Mouse (Mus musculus): ENCODE data around the gene Cds1. TPM values are rescaled to one million over a fixed set of nuclear protein-coding genes. Genes with fewer than 3 reads are reported as not detected.
"Not testable (repeated sequence)": the region's sequence is repeated elsewhere in the genome, so short reads cannot be mapped to it uniquely, and the experiment has no call there.

Gene Cds1
- polyA plus RNA-seq, 1 experiment from 2014 or later: 3.6 TPM

DNA sequence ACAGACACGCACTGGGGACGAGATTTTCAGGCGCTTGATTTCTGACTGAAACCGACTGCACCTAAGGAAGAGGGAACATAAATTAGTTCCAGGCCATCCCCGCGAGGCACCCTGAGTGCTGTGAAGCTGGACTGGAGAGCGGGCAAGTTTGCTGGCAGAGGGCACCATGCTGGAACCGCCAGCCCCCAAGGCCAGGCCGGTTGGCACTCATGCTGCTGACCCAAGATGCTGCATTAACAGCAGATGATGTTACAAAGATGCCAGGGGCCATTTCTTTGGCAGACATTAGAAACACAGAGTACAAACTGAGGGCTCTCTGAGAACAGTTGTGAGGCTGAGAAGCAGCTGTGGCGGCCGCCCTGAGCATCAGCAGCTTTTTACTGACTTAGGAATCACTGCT, 71.3 kb downstream of the Cds1 start:
- no peak for ATAC-seq (ENCODE audit: low FRiP score)
- no peak overlapping the region for H3K9ac ChIP-seq
- peaks cover 87% of the 10 kb centered on the region for H3K36me3 ChIP-seq
- H3K4me2 ChIP-seq: no peak overlapping the region
- H3K4me1 ChIP-seq (replicated peaks): no peaks in the 10 kb centered on the region
- H3K27ac ChIP-seq: no peak overlapping the region
- no peaks in the 10 kb centered on the region for H3K9me3 ChIP-seq
- no peak overlapping the region for H3K4me3 ChIP-seq
- whole genome bisulfite sequencing: 94% methylated on average over 11 of the region's 11 CpGs
- no peaks in the 10 kb centered on the region for H3K27me3 ChIP-seq

GRCm38 (mm10) chr5:101837605-101838004, 72.7 kb downstream of the Cds1 start:
- H3K4me1 ChIP-seq (replicated peaks); ATAC-seq (ENCODE audit: low FRiP score); H3K9me3 ChIP-seq; H3K27ac ChIP-seq; H3K27me3 ChIP-seq; H3K4me2 ChIP-seq; H3K9ac ChIP-seq; H3K4me3 ChIP-seq: not testable (repeated sequence)
- 98% methylated on average over 2 of the region's 2 CpGs for WGBS
- H3K36me3 ChIP-seq: peaks cover 87% of the 10 kb centered on the region

- Histone ChIP-seq H3K4me2 (no peak overlapping the region), H3K4me1 (replicated peaks) (no peaks in the 10 kb centered on the region), H3K27ac (no peak overlapping the region), H3K9me3 (no peaks in the 10 kb centered on the region), H3K9ac (no peak overlapping the region), H3K36me3 (peaks cover 97% of the 10 kb centered on the region), H3K27me3 (no peaks in the 10 kb centered on the region), H3K4me3 (no peak overlapping the region)
- no peak for ATAC-seq (ENCODE audit: low FRiP score)
- over 99% methylated on average over 5 of the region's 5 CpGs for WGBS
Measured at GRCm38 (mm10) chr5:101840476-101840875, 75.5 kb downstream of the Cds1 start.

DNA sequence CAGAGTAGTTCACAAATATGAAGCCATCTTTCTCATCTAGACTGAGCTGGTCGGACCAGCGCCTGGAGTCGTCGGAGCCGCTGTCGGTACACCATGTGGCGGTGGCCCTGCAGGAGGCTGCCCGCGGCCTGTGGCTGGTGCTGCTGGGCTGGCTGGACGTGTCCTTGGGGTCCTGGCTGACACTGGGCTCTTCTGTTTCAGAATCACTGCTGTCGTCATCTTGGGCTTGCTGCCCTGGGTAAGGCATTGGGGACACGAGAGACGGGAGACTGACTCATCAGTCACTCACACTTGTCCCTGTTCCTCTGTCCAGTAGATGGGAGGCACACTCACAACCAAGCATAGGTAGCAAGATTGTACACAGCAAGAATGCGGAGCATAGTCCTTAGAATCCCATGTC, 80.1 kb downstream of the Cds1 start:
- H3K27ac ChIP-seq: no peak overlapping the region
- H3K36me3 ChIP-seq: peaks cover 100% of the 10 kb centered on the region
- 97% methylated on average over 14 of the region's 14 CpGs for WGBS
- H3K4me1 ChIP-seq (replicated peaks): no peaks in the 10 kb centered on the region
- no peak overlapping the region for H3K4me3 ChIP-seq
- H3K9me3 ChIP-seq: no peaks in the 10 kb centered on the region
- ATAC-seq (ENCODE audit: low FRiP score): no peak
- no peak overlapping the region for H3K4me2 ChIP-seq
- H3K9ac ChIP-seq: no peak overlapping the region
- H3K27me3 ChIP-seq: no peaks in the 10 kb centered on the region

GRCm38 (mm10) chr5:101845930-101846329, 81.0 kb downstream of the Cds1 start:
- WGBS: 96% methylated on average over 8 of the region's 8 CpGs
- no peak for ATAC-seq (ENCODE audit: low FRiP score)
- no peaks in the 10 kb centered on the region for H3K4me1 ChIP-seq (replicated peaks)

DNA sequence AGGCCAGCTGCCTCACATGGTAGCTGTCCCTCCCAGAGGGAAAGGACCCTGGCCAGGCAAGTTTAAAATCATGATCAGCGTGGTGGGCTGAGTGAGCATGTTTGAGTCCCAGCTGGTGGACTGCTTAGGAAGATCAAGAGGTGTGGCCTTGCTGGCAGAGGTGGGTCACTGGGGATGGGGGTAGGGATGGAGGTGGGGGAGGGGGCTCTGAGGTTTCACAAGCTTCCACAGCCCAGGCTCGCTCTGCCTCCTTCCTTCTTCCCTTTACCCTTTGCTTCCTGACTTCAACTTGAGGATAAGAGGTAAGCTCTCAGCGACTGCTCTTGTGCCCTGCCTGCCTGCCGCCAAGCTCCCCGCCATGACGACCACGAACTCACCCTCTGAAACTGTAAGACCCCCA, 82.4 kb downstream of the Cds1 start:
- no peak overlapping the region for H3K4me3 ChIP-seq
- 76% methylated on average over 7 of the region's 7 CpGs for WGBS
- no peak for ATAC-seq (ENCODE audit: low FRiP score)
- no peaks in the 10 kb centered on the region for H3K27me3 ChIP-seq
- H3K9ac ChIP-seq: no peak overlapping the region
- peaks cover 100% of the 10 kb centered on the region for H3K36me3 ChIP-seq
- H3K4me1 ChIP-seq (replicated peaks): no peaks in the 10 kb centered on the region
- H3K27ac ChIP-seq: no peak overlapping the region
- H3K4me2 ChIP-seq: no peak overlapping the region
- H3K9me3 ChIP-seq: no peaks in the 10 kb centered on the region

More at GRCm38 (mm10) chr5:101845930-101846329, 81.0 kb downstream of the Cds1 start:
- Histone ChIP-seq H3K9me3 (no peaks in the 10 kb centered on the region), H3K9ac (no peak overlapping the region), H3K4me2 (no peak overlapping the region), H3K27me3 (no peaks in the 10 kb centered on the region), H3K4me3 (no peak overlapping the region), H3K27ac (no peak overlapping the region), H3K36me3 (peaks cover 100% of the 10 kb centered on the region)

GRCm38 (mm10) chr5:101847762-101848161, 82.8 kb downstream of the Cds1 start:
- H3K4me3 ChIP-seq: no peak overlapping the region
- H3K36me3 ChIP-seq: peaks cover 100% of the 10 kb centered on the region
- no peak overlapping the region for H3K27ac ChIP-seq
- H3K9ac ChIP-seq: no peak overlapping the region
- no peak for ATAC-seq (ENCODE audit: low FRiP score)
- WGBS: 55% methylated on average over 4 of the region's 4 CpGs
- no peak overlapping the region for H3K4me2 ChIP-seq
- H3K9me3 ChIP-seq: no peaks in the 10 kb centered on the region
- H3K4me1 ChIP-seq (replicated peaks): no peaks in the 10 kb centered on the region
- no peaks in the 10 kb centered on the region for H3K27me3 ChIP-seq

DNA sequence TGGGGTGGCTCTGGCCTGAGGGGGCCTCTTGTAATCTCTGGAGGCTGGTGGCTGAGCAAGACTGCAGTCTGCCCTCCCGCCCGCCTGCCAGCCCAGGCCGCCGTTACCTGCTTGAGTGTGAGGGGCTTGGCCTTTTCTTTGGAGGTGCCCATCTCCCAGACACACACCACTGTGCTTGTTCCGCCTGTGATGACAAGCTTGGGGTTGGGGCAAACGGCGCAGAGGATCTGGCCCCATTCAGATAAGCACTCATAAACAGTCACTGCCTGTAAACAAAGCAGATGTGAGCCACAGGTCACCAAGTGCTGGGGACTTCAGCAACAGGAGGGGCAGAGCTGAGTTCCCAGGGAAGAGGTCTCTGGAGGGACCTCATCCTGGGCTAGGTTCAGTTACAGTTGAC, 86.2 kb downstream of the Cds1 start:
- H3K27me3 ChIP-seq: no peaks in the 10 kb centered on the region
- 96% methylated on average over 7 of the region's 7 CpGs for WGBS
- H3K4me3 ChIP-seq: no peak overlapping the region
- no peak overlapping the region for H3K27ac ChIP-seq
- ATAC-seq (ENCODE audit: low FRiP score): no peak
- no peaks in the 10 kb centered on the region for H3K4me1 ChIP-seq (replicated peaks)
- no peaks in the 10 kb centered on the region for H3K9me3 ChIP-seq
- H3K4me2 ChIP-seq: no peak overlapping the region
- H3K9ac ChIP-seq: no peak overlapping the region
- peaks cover 100% of the 10 kb centered on the region for H3K36me3 ChIP-seq

GRCm38 (mm10) chr5:101852116-101852680, 87.3 kb downstream of the Cds1 start:
- Histone ChIP-seq H3K9ac (no peak overlapping the region), H3K27ac (no peak overlapping the region), H3K36me3 (peaks cover 93% of the 10 kb centered on the region), H3K9me3 (no peaks in the 10 kb centered on the region), H3K27me3 (no peaks in the 10 kb centered on the region), H3K4me3 (no peak overlapping the region), H3K4me2 (no peak overlapping the region), H3K4me1 (replicated peaks) (no peaks in the 10 kb centered on the region)
- no peak for ATAC-seq (ENCODE audit: low FRiP score)
- 96% methylated on average over 21 of the region's 21 CpGs for WGBS

- peaks cover 93% of the 10 kb centered on the region for H3K36me3 ChIP-seq
- H3K4me3 ChIP-seq: no peak overlapping the region
- no peak overlapping the region for H3K9ac ChIP-seq
- ATAC-seq (ENCODE audit: low FRiP score): no peak
- H3K27ac ChIP-seq: no peak overlapping the region
- 95% methylated on average over 11 of the region's 11 CpGs for WGBS
- H3K4me2 ChIP-seq: no peak overlapping the region
- H3K9me3 ChIP-seq: no peaks in the 10 kb centered on the region
- H3K27me3 ChIP-seq: no peaks in the 10 kb centered on the region
- H3K4me1 ChIP-seq (replicated peaks): no peaks in the 10 kb centered on the region
Measured at GRCm38 (mm10) chr5:101854100-101854499, 89.2 kb downstream of the Cds1 start.

- 87% methylated on average over 7 of the region's 7 CpGs for WGBS
- no peak overlapping the region for H3K4me3 ChIP-seq
- no peak overlapping the region for H3K9ac ChIP-seq
- no peaks in the 10 kb centered on the region for H3K27me3 ChIP-seq
- H3K36me3 ChIP-seq: peaks cover 93% of the 10 kb centered on the region
- no peaks in the 10 kb centered on the region for H3K4me1 ChIP-seq (replicated peaks)
- H3K4me2 ChIP-seq: no peak overlapping the region
- H3K27ac ChIP-seq: no peak overlapping the region
- ATAC-seq (ENCODE audit: low FRiP score): no peak
- H3K9me3 ChIP-seq: no peaks in the 10 kb centered on the region
Measured at GRCm38 (mm10) chr5:101854667-101855066, 89.7 kb downstream of the Cds1 start.

GRCm38 (mm10) chr5:101855475-101855874, 90.5 kb downstream of the Cds1 start:
- whole genome bisulfite sequencing: 96% methylated on average over 16 of the region's 16 CpGs
- H3K4me1 ChIP-seq (replicated peaks): no peaks in the 10 kb centered on the region

GRCm38 (mm10) chr5:101858891-101859436, 94.0 kb downstream of the Cds1 start:
- Histone ChIP-seq H3K4me2 (no peak overlapping the region), H3K4me1 (replicated peaks) (no peaks in the 10 kb centered on the region), H3K9ac (no peak overlapping the region), H3K4me3 (no peak overlapping the region), H3K27me3 (no peaks in the 10 kb centered on the region), H3K9me3 (no peaks in the 10 kb centered on the region), H3K36me3 (peaks cover 87% of the 10 kb centered on the region), H3K27ac (0 out of 2 replicates have a peak overlapping the region, but pooled peaks have one; percentile 8)
- 91% methylated on average over 10 of the region's 10 CpGs for WGBS
- ATAC-seq (ENCODE audit: low FRiP score): no peak

More at GRCm38 (mm10) chr5:101855475-101855874, 90.5 kb downstream of the Cds1 start:
- H3K4me3 ChIP-seq: no peak overlapping the region
- H3K4me2 ChIP-seq: no peak overlapping the region
- no peak for ATAC-seq (ENCODE audit: low FRiP score)
- H3K9me3 ChIP-seq: no peaks in the 10 kb centered on the region
- no peaks in the 10 kb centered on the region for H3K27me3 ChIP-seq
- H3K9ac ChIP-seq: no peak overlapping the region
- peaks cover 88% of the 10 kb centered on the region for H3K36me3 ChIP-seq
- H3K27ac ChIP-seq: no peak overlapping the region
